ENCODE assay signal across 8 mouse cellular contexts in the genomic region with DNA sequence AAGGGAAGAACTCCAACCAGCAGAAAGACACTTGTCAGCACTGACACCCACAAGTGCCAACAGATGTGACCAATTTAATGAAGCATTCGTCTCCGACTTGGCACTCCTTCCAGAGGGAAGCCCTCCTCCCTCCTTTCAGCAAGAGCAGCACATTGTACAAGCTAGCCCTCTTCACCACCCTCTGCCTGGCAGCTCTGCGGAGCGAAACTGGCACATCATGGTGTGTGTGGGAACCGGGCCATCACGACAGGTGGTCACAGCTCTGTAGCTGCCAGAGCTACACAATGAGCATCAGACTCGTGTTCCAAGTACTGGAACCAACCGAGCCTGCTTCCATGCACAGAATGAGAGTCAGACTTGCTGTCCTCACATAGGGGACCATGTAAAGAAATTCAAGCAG. TPM values are rescaled to one million over a fixed set of nuclear protein-coding genes. Genes with fewer than 3 reads are reported as not detected.
DNase-seq lines count a peak whose midpoint lies in the region; ATAC-seq lines count a peak whose summit lies in the region.

No protein-coding gene starts in this region.

- peaks cover 30% of the 10 kb centered on the region for H3K36me3 ChIP-seq in embryonic facial prominence, embryonic 14.5 days (ENCODE audit: control insufficient read depth, insufficient read depth, low read length)
- H3K36me3 ChIP-seq in embryonic facial prominence, embryonic 10.5 days (replicated peaks) = peaks cover 42% of the 10 kb centered on the region
- no peaks in the 10 kb centered on the region; the same call in none of the 2 replicates for H3K36me3 ChIP-seq in neural tube, embryonic 14.5 days (ENCODE audit: control insufficient read depth, insufficient read depth, low read length)

- H3K4me1 ChIP-seq in embryonic facial prominence, embryonic 14.5 days (ENCODE audit: control insufficient read depth, insufficient read depth, low read length) = no peaks in the 10 kb centered on the region
- no peaks in the 10 kb centered on the region for H3K4me1 ChIP-seq in embryonic facial prominence, embryonic 10.5 days
- H3K4me1 ChIP-seq in neural tube, embryonic 14.5 days (ENCODE audit: control insufficient read depth, insufficient read depth, low read length) = no peaks in the 10 kb centered on the region

- no peak overlapping the region for H3K4me2 ChIP-seq in embryonic facial prominence, embryonic 14.5 days (ENCODE audit: low read depth, low read length)
- no peak overlapping the region for H3K4me2 ChIP-seq in neural tube, embryonic 14.5 days (ENCODE audit: low read depth, low read length)

- no peak overlapping the region for H3K9ac ChIP-seq in embryonic facial prominence, embryonic 14.5 days (ENCODE audit: low read depth, low read length)
- no peak overlapping the region for H3K9ac ChIP-seq in neural tube, embryonic 14.5 days (replicated peaks; ENCODE audit: low read depth, low read length)

- peak; percentile 85; the same call in 1 of the 2 replicates for ATAC-seq in embryonic facial prominence, embryonic 14.5 days (ENCODE audit: low read depth)
- ATAC-seq in neural tube, embryonic 14.5 days (ENCODE audit: low read depth) = peak; percentile 96

- H3K4me3 ChIP-seq in embryonic facial prominence, embryonic 14.5 days (ENCODE audit: low read depth, low read length) = no peak overlapping the region
- H3K4me3 ChIP-seq in embryonic facial prominence, embryonic 10.5 days = no peak overlapping the region
- no peak overlapping the region for H3K4me3 ChIP-seq in neural tube, embryonic 14.5 days (ENCODE audit: low read depth, low read length)

- WGBS in embryonic facial prominence, embryonic 14.5 days = 83% methylated on average over 8 of the region's 8 CpGs
- 89% methylated on average over 8 of the region's 8 CpGs for WGBS in embryonic facial prominence, embryonic 10.5 days
- WGBS in neural tube, embryonic 14.5 days = 58% methylated on average over 8 of the region's 8 CpGs

- peak; percentile 37 for DNase-seq in embryonic facial prominence, embryonic 14.5 days (ENCODE audit: low spot score)
- no peak for DNase-seq in embryonic facial prominence, embryonic 10.5 days (ENCODE audit: low spot score)
- peak; percentile 97 for DNase-seq in cerebellum, postnatal 36 days
- DNase-seq in layer of hippocampus, adult 11-12 months (ENCODE audit: low spot score) = peak; percentile 89
- no peak for DNase-seq in lung, postnatal 36 days
- DNase-seq in testis, postnatal 14 days (ENCODE audit: low spot score) = no peak
- DNase-seq in B cell, adult 2 months = no peak

- no peak overlapping the region for H3K27ac ChIP-seq in embryonic facial prominence, embryonic 14.5 days (replicated peaks; ENCODE audit: low read depth, low read length)
- no peak overlapping the region for H3K27ac ChIP-seq in embryonic facial prominence, embryonic 10.5 days (replicated peaks)
- no peak overlapping the region for H3K27ac ChIP-seq in neural tube, embryonic 14.5 days (ENCODE audit: low read depth, low read length)

- no peaks in the 10 kb centered on the region for H3K27me3 ChIP-seq in embryonic facial prominence, embryonic 14.5 days (replicated peaks; ENCODE audit: control insufficient read depth, insufficient read depth, low read length)
- no peaks in the 10 kb centered on the region for H3K27me3 ChIP-seq in embryonic facial prominence, embryonic 10.5 days (replicated peaks; ENCODE audit: low read depth, poor library complexity, severe bottlenecking)
- no peaks in the 10 kb centered on the region for H3K27me3 ChIP-seq in neural tube, embryonic 14.5 days (ENCODE audit: control insufficient read depth, insufficient read depth, low read length)

- no peaks in the 10 kb centered on the region for H3K9me3 ChIP-seq in embryonic facial prominence, embryonic 14.5 days (ENCODE audit: control insufficient read depth, low read length)
- H3K9me3 ChIP-seq in embryonic facial prominence, embryonic 10.5 days = no peaks in the 10 kb centered on the region
- H3K9me3 ChIP-seq in neural tube, embryonic 14.5 days (ENCODE audit: control insufficient read depth, low read length) = no peaks in the 10 kb centered on the region

RNA-seq across cellular contexts. Expression of gene Tmtc4, which starts 25.9 kb away (rescaled TPM):
- 26.2 and 34.6 TPM in 2 replicates for polyA plus RNA-seq in embryonic facial prominence, embryonic 14.5 days (2014; fragmentation: Nextera tagmentation; extraction: Ambion mirVana)
- 32.2 and 32.4 TPM in 2 replicates for polyA plus RNA-seq in embryonic facial prominence, embryonic 10.5 days (2016; fragmentation: Nextera tagmentation; extraction: Ambion mirVana)
- polyA plus RNA-seq in neural tube, embryonic 14.5 days (2014; fragmentation: Nextera tagmentation; extraction: Ambion mirVana) = 74.5 and 75.0 TPM in 2 replicates

RNA-seq across cellular contexts. Expression of gene Ggact, which starts 44.4 kb away (rescaled TPM):
- polyA plus RNA-seq in embryonic facial prominence, embryonic 14.5 days (2014; fragmentation: Nextera tagmentation; extraction: Ambion mirVana) = 11.6 and 15.2 TPM in 2 replicates
- 5.3 and 7.2 TPM in 2 replicates for polyA plus RNA-seq in embryonic facial prominence, embryonic 10.5 days (2016; fragmentation: Nextera tagmentation; extraction: Ambion mirVana)
- 8.2 and 10.4 TPM in 2 replicates for polyA plus RNA-seq in neural tube, embryonic 14.5 days (2014; fragmentation: Nextera tagmentation; extraction: Ambion mirVana)

Comparison
In these comparisons a context has a peak if more than half of its experiments do, and no peak if none do; other contexts are left out.
1. DNase-seq: peak in embryonic facial prominence, embryonic 14.5 days (single experiment), cerebellum, postnatal 36 days (2 of 2) and layer of hippocampus, adult 11-12 months (single experiment); none in embryonic facial prominence, embryonic 10.5 days (single experiment), lung, postnatal 36 days (single experiment), testis, postnatal 14 days (single experiment) and B cell, adult 2 months (0 of 2).